Mouse (Mus musculus): ENCODE measurements around the gene H2-Q4. TPM values are rescaled to one million over a fixed set of nuclear protein-coding genes. Genes with fewer than 3 reads are reported as not detected.
"Not testable (repeated sequence)": the region's sequence is repeated elsewhere in the genome, so short reads cannot be mapped to it uniquely, and the experiment has no call there.

Gene H2-Q4
- polyA plus RNA-seq, 2 experiments, result 1.3 to 5.4 TPM

DNA sequence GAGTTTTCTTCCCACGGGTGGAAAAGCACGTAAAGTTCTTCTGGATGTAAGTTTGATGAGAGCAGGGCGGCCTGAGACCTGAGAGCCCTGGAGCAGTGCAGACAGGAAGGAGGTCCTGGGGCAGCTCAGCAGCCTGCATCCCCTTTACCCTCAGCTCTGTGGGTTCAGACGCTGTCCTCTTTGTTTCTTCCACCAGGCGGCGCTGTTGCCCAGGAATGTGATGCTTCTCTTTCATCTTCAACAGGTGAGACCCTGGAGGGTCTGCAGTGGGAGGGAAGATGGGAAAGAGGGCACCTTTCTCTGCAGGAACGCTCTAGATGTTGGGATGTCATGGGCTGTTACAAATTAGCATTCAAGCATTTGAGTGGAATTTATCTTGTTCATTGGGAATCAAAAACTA, 10.4 kb downstream of the H2-Q4 start:
- not testable (repeated sequence) for H3K4me1 ChIP-seq (replicated peaks; ENCODE audit: control insufficient read depth in 2 of 2, insufficient read depth in 2 of 2, low read length in 1 of 2); H3K36me3 ChIP-seq (replicated peaks; ENCODE audit: control insufficient read depth, insufficient read depth, low read depth); H3K9me3 ChIP-seq (ENCODE audit: control insufficient read depth, low read length); ATAC-seq (ENCODE audit: insufficient read depth); H3K27ac ChIP-seq; H3K9ac ChIP-seq (replicated peaks); H3K4me3 ChIP-seq (ENCODE audit: insufficient read depth in 1 of 2, low read depth in 2 of 2, low read length in 2 of 2); H3K27me3 ChIP-seq (ENCODE audit: control insufficient read depth, insufficient read depth, low read length); H3K4me2 ChIP-seq (ENCODE audit: low read depth); DNase-seq (ENCODE audit: low read depth in 3 of 3, low spot score in 3 of 3)
- TF ChIP-seq CTCF (IDR thresholded peaks at IDR 0.05; ENCODE audit: low read depth), result peak; percentile 70
- WGBS (ENCODE audit: insufficient replicate concordance), result 6% methylated on average over 7 of the region's 7 CpGs

DNA sequence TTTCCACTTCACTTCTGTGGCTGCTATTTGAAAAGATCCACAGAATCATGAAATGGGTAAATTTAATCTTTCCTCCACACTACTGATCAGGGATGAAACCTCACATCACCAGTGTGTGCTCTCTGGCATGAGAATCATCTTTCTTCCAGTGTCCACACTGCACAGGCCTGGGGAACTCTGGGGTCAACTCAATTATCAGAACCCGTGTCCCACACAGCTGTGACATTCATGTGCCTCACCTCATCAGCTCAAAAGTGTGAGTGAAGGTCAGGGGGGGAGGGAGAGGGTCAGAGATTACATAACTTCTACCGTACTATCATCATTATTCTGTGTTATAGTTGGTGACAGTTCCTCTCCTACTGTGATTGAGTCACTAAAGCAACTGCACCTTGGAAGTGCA, 13.3 kb downstream of the H2-Q4 start:
- H3K9ac ChIP-seq (replicated peaks); H3K27ac ChIP-seq; H3K9me3 ChIP-seq (ENCODE audit: control insufficient read depth, low read length); DNase-seq (ENCODE audit: low read depth in 3 of 3, low spot score in 3 of 3); ATAC-seq (ENCODE audit: insufficient read depth); H3K4me1 ChIP-seq (replicated peaks; ENCODE audit: control insufficient read depth in 2 of 2, insufficient read depth in 2 of 2, low read length in 1 of 2); H3K4me3 ChIP-seq (ENCODE audit: insufficient read depth in 1 of 2, low read depth in 2 of 2, low read length in 2 of 2); H3K36me3 ChIP-seq (replicated peaks; ENCODE audit: control insufficient read depth, insufficient read depth, low read depth); H3K4me2 ChIP-seq (ENCODE audit: low read depth); H3K27me3 ChIP-seq (ENCODE audit: control insufficient read depth, insufficient read depth, low read length): not testable (repeated sequence)
- WGBS (ENCODE audit: insufficient replicate concordance), result 41% methylated on average over 2 of the region's 2 CpGs

DNA sequence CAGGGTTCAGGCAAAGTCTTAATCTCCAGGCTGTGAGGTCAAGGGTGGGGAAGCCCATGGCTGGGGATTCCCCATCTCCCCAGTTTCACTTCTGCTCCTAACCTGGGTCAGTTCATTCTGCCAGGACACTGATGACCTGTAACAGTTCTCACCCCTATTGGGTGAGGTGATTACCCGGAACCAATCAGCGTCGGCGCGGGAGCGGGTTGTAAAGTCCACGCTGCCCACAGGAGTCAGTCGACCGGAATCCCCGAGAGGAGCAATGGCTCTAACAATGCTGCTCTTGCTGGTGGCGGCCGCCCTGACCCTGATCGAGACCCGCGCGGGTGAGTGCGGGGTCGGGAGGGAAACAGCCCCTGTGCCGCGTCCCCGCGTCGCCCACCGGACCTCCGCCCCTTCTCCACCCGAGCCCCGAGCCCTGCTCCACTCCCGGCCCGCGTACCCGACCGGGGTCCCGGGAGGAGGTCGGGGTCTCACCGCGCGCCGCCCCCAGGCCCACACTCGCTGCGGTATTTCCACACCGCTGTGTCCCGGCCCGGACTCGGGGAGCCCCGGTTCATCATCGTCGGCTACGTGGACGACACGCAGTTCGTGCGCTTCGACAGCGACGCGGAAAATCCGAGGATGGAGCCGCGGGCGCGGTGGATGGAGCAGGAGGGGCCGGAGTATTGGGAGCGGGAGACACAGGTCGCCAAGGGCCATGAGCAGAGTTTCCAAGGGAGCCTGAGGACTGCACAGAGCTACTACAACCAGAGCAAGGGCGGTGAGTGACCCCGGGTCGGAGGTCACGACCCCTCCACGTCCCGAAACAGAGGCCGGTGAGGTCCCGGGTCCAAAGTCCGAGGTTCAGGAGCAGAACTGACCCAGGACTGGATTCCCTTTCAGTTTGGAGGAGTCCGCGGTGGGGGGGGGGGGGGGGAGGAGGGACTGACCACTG, 14.7 kb downstream of the H2-Q4 start:
- WGBS (ENCODE audit: insufficient replicate concordance), result 4% methylated on average over 49 of the region's 75 CpGs
- H3K4me1 ChIP-seq (replicated peaks; ENCODE audit: control insufficient read depth in 2 of 2, insufficient read depth in 2 of 2, low read length in 1 of 2); DNase-seq (ENCODE audit: low read depth in 3 of 3, low spot score in 3 of 3); H3K36me3 ChIP-seq (replicated peaks; ENCODE audit: control insufficient read depth, insufficient read depth, low read depth); H3K4me3 ChIP-seq (ENCODE audit: insufficient read depth in 1 of 2, low read depth in 2 of 2, low read length in 2 of 2); H3K9me3 ChIP-seq (ENCODE audit: control insufficient read depth, low read length); H3K4me2 ChIP-seq (ENCODE audit: low read depth); H3K27me3 ChIP-seq (ENCODE audit: control insufficient read depth, insufficient read depth, low read length); H3K9ac ChIP-seq (replicated peaks); H3K27ac ChIP-seq: not testable (repeated sequence)
- ATAC-seq (ENCODE audit: insufficient read depth), result peak; percentile 77

DNA sequence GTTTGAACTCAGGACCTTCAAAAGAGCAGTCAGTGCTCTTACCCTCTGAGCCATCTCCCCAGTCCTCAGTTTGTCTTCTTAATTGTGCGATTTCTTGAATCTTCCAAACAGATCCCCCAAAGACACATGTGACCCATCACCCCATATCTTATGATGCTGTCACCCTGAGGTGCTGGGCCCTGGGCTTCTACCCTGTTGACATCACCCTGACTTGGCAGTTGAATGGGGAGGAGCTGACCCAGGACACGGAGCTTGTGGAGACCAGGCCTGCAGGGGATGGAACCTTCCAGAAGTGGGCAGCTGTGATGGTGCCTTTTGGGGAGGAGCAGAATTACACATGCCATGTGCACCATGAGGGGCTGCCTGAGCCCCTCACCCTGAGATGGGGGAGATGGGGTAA, 17.5 kb downstream of the H2-Q4 start:
- 52% methylated on average over 2 of the region's 2 CpGs for WGBS (ENCODE audit: insufficient replicate concordance)
- H3K27me3 ChIP-seq (ENCODE audit: control insufficient read depth, insufficient read depth, low read length); ATAC-seq (ENCODE audit: insufficient read depth); H3K9ac ChIP-seq (replicated peaks); DNase-seq (ENCODE audit: low read depth in 3 of 3, low spot score in 3 of 3); H3K4me1 ChIP-seq (replicated peaks; ENCODE audit: control insufficient read depth in 2 of 2, insufficient read depth in 2 of 2, low read length in 1 of 2); H3K36me3 ChIP-seq (replicated peaks; ENCODE audit: control insufficient read depth, insufficient read depth, low read depth); H3K27ac ChIP-seq; H3K9me3 ChIP-seq (ENCODE audit: control insufficient read depth, low read length); H3K4me2 ChIP-seq (ENCODE audit: low read depth); H3K4me3 ChIP-seq (ENCODE audit: insufficient read depth in 1 of 2, low read depth in 2 of 2, low read length in 2 of 2): not testable (repeated sequence)

DNA sequence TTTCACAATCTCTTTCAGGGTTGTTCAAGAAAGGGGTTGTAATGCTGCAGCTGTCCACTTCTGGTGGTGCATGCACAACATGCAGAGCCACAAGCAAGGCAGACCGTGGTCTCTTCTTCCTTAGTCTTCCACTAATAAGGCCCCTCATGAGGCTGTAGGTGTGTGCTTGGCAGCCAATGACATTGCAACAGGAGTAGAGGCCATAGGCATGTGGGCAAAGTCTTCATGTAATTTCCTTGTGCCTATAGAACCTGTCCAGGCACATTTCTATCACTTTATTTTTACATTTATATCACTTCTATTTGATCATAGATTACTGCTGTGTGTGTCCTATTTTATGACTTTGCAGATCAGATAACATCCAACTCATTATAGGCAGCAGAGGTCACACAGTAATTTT, 33.6 kb downstream of the H2-Q4 start:
- not testable (repeated sequence) for DNase-seq (ENCODE audit: low read depth in 3 of 3, low spot score in 3 of 3); ATAC-seq (ENCODE audit: insufficient read depth); H3K4me1 ChIP-seq (replicated peaks; ENCODE audit: control insufficient read depth in 2 of 2, insufficient read depth in 2 of 2, low read length in 1 of 2); H3K27me3 ChIP-seq (ENCODE audit: control insufficient read depth, insufficient read depth, low read length); H3K9ac ChIP-seq (replicated peaks); H3K4me2 ChIP-seq (ENCODE audit: low read depth); H3K27ac ChIP-seq; H3K36me3 ChIP-seq (replicated peaks; ENCODE audit: control insufficient read depth, insufficient read depth, low read depth); H3K9me3 ChIP-seq (ENCODE audit: control insufficient read depth, low read length); H3K4me3 ChIP-seq (ENCODE audit: insufficient read depth in 1 of 2, low read depth in 2 of 2, low read length in 2 of 2)
- no CpG with 5 or more reads among the region's 1 CpGs for WGBS (ENCODE audit: insufficient replicate concordance)

DNA sequence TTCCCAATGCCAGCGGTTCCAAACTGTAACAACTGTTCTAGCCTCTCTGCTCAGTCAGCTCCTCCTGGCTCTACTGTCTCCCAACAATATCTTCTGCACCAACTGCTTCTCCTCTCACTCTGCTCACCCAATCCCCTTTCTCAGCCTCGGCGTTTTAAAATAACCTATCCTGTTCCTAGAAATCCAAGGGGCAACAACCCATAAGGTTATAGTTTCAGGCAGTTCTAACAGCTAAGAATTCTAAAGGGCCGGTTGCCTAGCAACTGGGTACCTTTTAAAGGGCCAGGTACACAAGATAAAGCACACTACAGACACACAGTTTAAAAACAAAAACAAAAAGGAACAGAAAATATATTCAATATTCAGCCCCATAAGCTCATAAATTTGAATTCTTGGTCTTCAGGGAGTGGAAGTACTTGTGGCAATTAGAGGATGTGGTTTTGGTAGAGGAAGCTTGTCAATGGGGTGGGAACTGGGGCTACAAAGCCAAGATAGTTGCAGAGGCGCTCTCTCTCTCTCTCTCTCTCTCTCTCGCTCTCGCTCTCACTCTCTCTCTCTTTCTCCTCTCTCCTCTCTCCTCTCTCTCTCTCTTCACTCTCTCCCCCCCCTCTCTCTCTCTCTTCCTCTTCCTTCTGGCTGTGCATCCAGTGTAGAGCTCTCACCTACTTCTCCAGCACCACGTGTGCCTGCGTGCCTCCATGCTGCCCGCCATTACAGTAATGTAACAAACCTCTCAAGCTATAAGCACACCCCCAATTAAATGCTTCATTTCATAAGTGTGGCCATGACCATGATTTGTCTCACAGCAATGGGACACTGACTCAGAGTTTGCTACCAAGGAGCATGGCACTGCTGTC, 36.1 kb downstream of the H2-Q4 start:
- WGBS (ENCODE audit: insufficient replicate concordance), result 38% methylated on average over 3 of the region's 10 CpGs
- H3K4me1 ChIP-seq (replicated peaks; ENCODE audit: control insufficient read depth in 2 of 2, insufficient read depth in 2 of 2, low read length in 1 of 2); H3K4me2 ChIP-seq (ENCODE audit: low read depth); H3K36me3 ChIP-seq (replicated peaks; ENCODE audit: control insufficient read depth, insufficient read depth, low read depth); DNase-seq (ENCODE audit: low read depth in 3 of 3, low spot score in 3 of 3); H3K27ac ChIP-seq; H3K27me3 ChIP-seq (ENCODE audit: control insufficient read depth, insufficient read depth, low read length); ATAC-seq (ENCODE audit: insufficient read depth); H3K4me3 ChIP-seq (ENCODE audit: insufficient read depth in 1 of 2, low read depth in 2 of 2, low read length in 2 of 2); H3K9me3 ChIP-seq (ENCODE audit: control insufficient read depth, low read length); H3K9ac ChIP-seq (replicated peaks): not testable (repeated sequence)
